Mouse (Mus musculus) embryonic facial prominence, embryonic 11.5 days (tissue): ENCODE measurements at regions not wholly inside any gene's neighbourhood (a gene's known extent, or its start where the extent isn't known, plus 50 kb on each side); places are given as distances from the start of the nearest gene placed in this dataset.

Experiments
- ATAC-seq: fragments of 200-750 bp; cut with Nextera tagmentation; replicated peaks from 2 replicates; pipeline ENCODE4 v1.8.0; 2017; ENCODE audit warnings: low read depth; ENCODE audit not compliant: insufficient number of reproducible peaks, low FRiP score, low TSS enrichment
- DNase-seq: peaks from one replicate; pipeline ENCODE4 v3.0.0-alpha.2; 2015; ENCODE audit warnings: low spot score
- H3K27ac ChIP-seq: fragments of 300-500 bp; sonication (generic); replicated peaks from 2 replicates; pipeline ENCODE4 v1.5.1; 2014; ENCODE audit warnings: mild to moderate bottlenecking, low read depth, low read length, control low read depth
- H3K27me3 ChIP-seq: fragments of 300-500 bp; sonication (generic); 2 replicates; pipeline ENCODE4 v1.6.1; 2014; ENCODE audit warnings: mild to moderate bottlenecking, low read length, moderate library complexity, mixed read lengths; ENCODE audit not compliant: control insufficient read depth, insufficient read depth
- H3K36me3 ChIP-seq: fragments of 300-500 bp; sonication (generic); replicated peaks from 2 replicates; pipeline ENCODE4 v1.6.1; 2014; ENCODE audit warnings: low read depth, mild to moderate bottlenecking, low read length, moderate library complexity, mixed read lengths; ENCODE audit not compliant: control insufficient read depth, insufficient read depth
- H3K4me1 ChIP-seq: fragments of 300-500 bp; sonication (generic); 2 replicates; pipeline ENCODE4 v1.6.1; 2014; ENCODE audit warnings: low read length, mixed read lengths; ENCODE audit not compliant: control insufficient read depth, insufficient read depth
- H3K4me2 ChIP-seq: fragments of 300-500 bp; sonication (generic); 2 replicates; pipeline ENCODE4 v1.6.1; 2014; ENCODE audit warnings: low read depth, mild to moderate bottlenecking, control low read depth, low read length, moderate library complexity
- H3K4me3 ChIP-seq: fragments of 300-500 bp; sonication (generic); 2 replicates; pipeline ENCODE4 v1.5.1; 2014; ENCODE audit warnings: low read depth, low read length, control low read depth
- H3K9ac ChIP-seq: fragments of 300-500 bp; sonication (generic); replicated peaks from 2 replicates; pipeline ENCODE4 v1.6.1; 2014; ENCODE audit warnings: mild to moderate bottlenecking, control low read depth, low read length
- H3K9me3 ChIP-seq: fragments of 300-500 bp; sonication (generic); replicated peaks from 2 replicates; pipeline ENCODE4 v1.6.1; 2016; ENCODE audit warnings: mild to moderate bottlenecking, low read length, inconsistent platforms, mixed read lengths; ENCODE audit not compliant: control insufficient read depth
- WGBS: fragments of 180-500 bp; shearing (Covaris S2); extraction: QIAGEN DNeasy Blood & Tissue Kit; methylation state at CpG from one replicate; pipeline ENCODE4 v1.1.7; 2014; 5-methylcytosine and 5-hydroxymethylcytosine counted together

- 90% methylated on average over 3 of the region's 3 CpGs for WGBS
Observed at GRCm38 (mm10) chr5:64466320-64466719, 310.2 kb downstream of the Tbc1d1 start.

GRCm38 (mm10) chr5:64467856-64468255 is 311.8 kb downstream of the Tbc1d1 start:
- Histone ChIP-seq H3K4me2 (no peak overlapping the region), H3K27ac (no peak overlapping the region), H3K27me3 (no peaks in the 10 kb centered on the region), H3K36me3 (no peaks in the 10 kb centered on the region), H3K4me3 (no peak overlapping the region), H3K9ac (no peak overlapping the region), H3K4me1 (no peaks in the 10 kb centered on the region), H3K9me3 (no peaks in the 10 kb centered on the region)
- no peak for DNase-seq
- 85% methylated on average over 3 of the region's 3 CpGs for WGBS
- no peak for ATAC-seq

More at GRCm38 (mm10) chr5:64466320-64466719, 310.2 kb downstream of the Tbc1d1 start:
- H3K4me2 ChIP-seq: no peak overlapping the region
- no peak overlapping the region for H3K4me3 ChIP-seq
- no peaks in the 10 kb centered on the region for H3K4me1 ChIP-seq
- H3K9ac ChIP-seq: no peak overlapping the region
- DNase-seq (no peak), ATAC-seq (no peak)
- no peaks in the 10 kb centered on the region for H3K27me3 ChIP-seq
- H3K27ac ChIP-seq: no peak overlapping the region
- H3K36me3 ChIP-seq: no peaks in the 10 kb centered on the region
- H3K9me3 ChIP-seq: no peaks in the 10 kb centered on the region

GRCm38 (mm10) chr5:64468307-64468706 is 312.2 kb downstream of the Tbc1d1 start:
- Histone ChIP-seq H3K4me2 (no peak overlapping the region), H3K36me3 (no peaks in the 10 kb centered on the region), H3K4me1 (no peaks in the 10 kb centered on the region), H3K27me3 (no peaks in the 10 kb centered on the region), H3K4me3 (no peak overlapping the region), H3K27ac (no peak overlapping the region), H3K9ac (no peak overlapping the region), H3K9me3 (no peaks in the 10 kb centered on the region)
- WGBS: 82% methylated on average over 7 of the region's 7 CpGs
- DNase-seq (no peak), ATAC-seq (no peak)

GRCm38 (mm10) chr5:64472008-64472407 is 315.9 kb downstream of the Tbc1d1 start:
- no peak for DNase-seq
- ATAC-seq: no peak
- no peaks in the 10 kb centered on the region for H3K4me1 ChIP-seq
- H3K27me3 ChIP-seq: no peaks in the 10 kb centered on the region
- no peak overlapping the region for H3K4me2 ChIP-seq
- no peak overlapping the region for H3K27ac ChIP-seq
- no peak overlapping the region for H3K4me3 ChIP-seq
- no peaks in the 10 kb centered on the region for H3K36me3 ChIP-seq
- no peak overlapping the region for H3K9ac ChIP-seq
- WGBS: 88% methylated on average over 3 of the region's 3 CpGs
- H3K9me3 ChIP-seq: no peaks in the 10 kb centered on the region

GRCm38 (mm10) chr5:64472415-64472814 is 316.3 kb downstream of the Tbc1d1 start:
- ATAC-seq (no peak), DNase-seq (no peak)
- Histone ChIP-seq H3K4me1 (no peaks in the 10 kb centered on the region), H3K4me2 (no peak overlapping the region), H3K27me3 (no peaks in the 10 kb centered on the region), H3K27ac (no peak overlapping the region), H3K36me3 (no peaks in the 10 kb centered on the region), H3K9me3 (no peaks in the 10 kb centered on the region), H3K9ac (no peak overlapping the region), H3K4me3 (no peak overlapping the region)
- WGBS: 84% methylated on average over 10 of the region's 10 CpGs

- Histone ChIP-seq H3K27ac (no peak overlapping the region), H3K9me3 (no peaks in the 10 kb centered on the region), H3K27me3 (no peaks in the 10 kb centered on the region), H3K9ac (no peak overlapping the region), H3K4me1 (no peaks in the 10 kb centered on the region), H3K4me2 (no peak overlapping the region), H3K4me3 (no peak overlapping the region), H3K36me3 (no peaks in the 10 kb centered on the region)
- WGBS: 90% methylated on average over 1 of the region's 1 CpGs
- DNase-seq: no peak
- ATAC-seq: no peak
Observed at GRCm38 (mm10) chr5:64474868-64475267, 318.8 kb downstream of the Tbc1d1 start.

- Histone ChIP-seq H3K4me1 (no peaks in the 10 kb centered on the region), H3K4me3 (no peak overlapping the region), H3K9ac (no peak overlapping the region), H3K4me2 (no peak overlapping the region), H3K27me3 (no peaks in the 10 kb centered on the region), H3K36me3 (no peaks in the 10 kb centered on the region), H3K27ac (no peak overlapping the region), H3K9me3 (no peaks in the 10 kb centered on the region)
- ATAC-seq (no peak), DNase-seq (no peak)
- 73% methylated on average over 8 of the region's 8 CpGs for WGBS
Observed at GRCm38 (mm10) chr5:64475736-64476519, 319.8 kb downstream of the Tbc1d1 start.

GRCm38 (mm10) chr5:64476641-64477369 is 320.7 kb downstream of the Tbc1d1 start:
- no peaks in the 10 kb centered on the region for H3K9me3 ChIP-seq
- no peaks in the 10 kb centered on the region for H3K4me1 ChIP-seq
- ATAC-seq: no peak
- H3K9ac ChIP-seq: no peak overlapping the region
- H3K27me3 ChIP-seq: no peaks in the 10 kb centered on the region
- no peak overlapping the region for H3K4me2 ChIP-seq
- H3K36me3 ChIP-seq: no peaks in the 10 kb centered on the region
- DNase-seq: no peak
- WGBS: 56% methylated on average over 11 of the region's 11 CpGs
- no peak overlapping the region for H3K27ac ChIP-seq
- no peak overlapping the region for H3K4me3 ChIP-seq
